Mouse (Mus musculus): ENCODE results near the gene Tbc1d4. TPM values are rescaled to one million over a fixed set of nuclear protein-coding genes. Genes with fewer than 3 reads are reported as not detected.

The Tbc1d4 gene
- total RNA-seq, 2 experiments from 2014 or later = 8.8 to 9.8 TPM

DNA sequence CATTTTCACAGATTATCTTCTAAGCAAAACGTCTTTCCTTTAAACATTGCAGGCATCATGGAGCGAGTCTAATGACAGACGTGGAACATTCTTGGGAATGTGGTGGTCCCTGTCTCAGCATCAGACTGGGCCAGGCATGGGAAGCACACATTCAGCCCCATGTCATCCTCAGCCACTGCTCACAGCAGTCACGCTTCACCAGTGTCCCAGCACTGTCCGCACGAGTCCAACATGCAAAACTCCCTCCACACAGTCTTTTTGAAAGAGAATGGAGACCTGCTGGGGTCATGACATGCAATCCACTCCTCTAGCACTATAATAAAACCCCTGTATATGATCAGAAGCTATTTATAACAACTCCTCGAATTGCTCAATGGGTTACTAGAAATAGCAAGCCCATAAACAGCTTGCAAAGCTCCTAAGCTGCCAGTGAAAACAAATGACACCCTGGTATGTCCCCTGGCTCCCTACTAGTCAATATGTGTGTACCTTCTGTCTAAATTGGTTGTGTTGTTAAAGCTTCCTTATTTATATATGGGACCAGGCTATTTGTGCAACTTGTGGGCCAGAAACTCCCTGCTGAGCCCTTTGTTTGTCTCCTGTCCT is 76.8 kb downstream of the Tbc1d4 start:
- no peak for DNase-seq (ENCODE audit: low spot score in 2 of 2)

DNA sequence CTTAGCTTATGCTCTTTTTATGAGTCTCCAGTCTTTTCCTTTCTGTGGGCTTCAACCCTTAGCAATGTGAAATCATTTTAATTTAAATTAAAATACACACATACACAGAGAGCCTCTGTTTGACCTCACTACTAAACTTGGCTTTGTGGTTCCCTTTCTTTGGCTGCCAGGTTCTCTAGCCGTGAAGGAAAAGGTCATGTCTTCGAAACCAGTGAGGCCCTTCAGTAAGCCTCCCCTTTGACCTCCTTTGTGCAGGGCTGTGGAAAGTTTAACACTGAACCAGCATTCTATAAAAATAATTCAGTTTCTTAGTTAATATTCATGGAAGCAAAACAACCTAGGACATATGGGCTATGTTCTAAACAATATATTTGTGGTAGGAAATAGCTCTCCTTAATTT is 78.5 kb downstream of the Tbc1d4 start:
- DNase-seq (ENCODE audit: low spot score in 2 of 2) = no peak

DNA sequence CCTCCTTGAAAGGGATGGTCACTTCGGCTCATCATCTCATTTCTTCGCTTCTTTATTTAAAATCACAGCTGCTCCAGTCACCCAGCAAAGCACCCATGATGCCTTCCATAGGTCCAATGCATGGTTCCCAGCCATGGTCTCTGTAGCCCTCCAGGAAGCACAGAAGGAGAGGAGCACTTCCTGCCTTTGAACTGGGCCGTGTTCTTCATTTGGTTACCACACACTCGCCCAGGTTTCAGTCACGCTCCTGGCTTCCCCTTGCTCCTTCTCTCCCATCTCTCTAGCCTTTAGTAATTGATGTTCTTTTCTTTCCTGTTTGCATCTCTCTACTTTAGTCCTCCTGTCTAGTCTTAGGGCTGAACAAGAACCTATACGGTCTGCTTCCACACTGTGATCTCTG is 79.8 kb downstream of the Tbc1d4 start:
- no peak for DNase-seq (ENCODE audit: low spot score in 2 of 2)

DNA sequence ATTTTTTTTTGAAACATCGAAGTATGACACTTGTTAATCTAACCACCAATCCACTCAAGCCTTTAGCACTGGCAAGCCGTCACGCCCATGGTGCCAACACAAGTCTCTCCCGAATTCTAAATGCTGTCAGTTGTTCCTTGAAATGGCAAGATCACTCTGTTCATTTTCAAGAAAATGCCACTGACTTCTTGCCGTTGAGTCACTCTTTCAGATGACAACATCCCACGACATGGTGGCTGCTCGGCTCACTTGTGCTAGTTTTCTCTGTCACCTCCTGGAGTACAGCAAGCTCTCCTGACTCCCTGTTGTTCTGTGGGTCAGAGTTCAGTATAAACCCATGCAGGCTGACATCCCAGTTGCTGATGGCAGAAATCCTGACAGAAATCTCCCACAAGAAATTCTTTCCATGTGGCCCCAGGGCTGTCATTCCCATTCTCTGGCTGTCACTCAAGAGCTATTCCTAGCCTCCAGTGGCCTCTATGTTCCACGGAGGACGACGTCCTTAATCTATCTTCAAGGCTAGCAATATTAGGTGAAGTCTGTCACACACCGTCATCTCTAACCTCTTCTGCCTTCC is 81.5 kb downstream of the Tbc1d4 start:
- peak in 1 of 2 experiments; percentile 24 for DNase-seq (ENCODE audit: low spot score in 2 of 2)

DNA sequence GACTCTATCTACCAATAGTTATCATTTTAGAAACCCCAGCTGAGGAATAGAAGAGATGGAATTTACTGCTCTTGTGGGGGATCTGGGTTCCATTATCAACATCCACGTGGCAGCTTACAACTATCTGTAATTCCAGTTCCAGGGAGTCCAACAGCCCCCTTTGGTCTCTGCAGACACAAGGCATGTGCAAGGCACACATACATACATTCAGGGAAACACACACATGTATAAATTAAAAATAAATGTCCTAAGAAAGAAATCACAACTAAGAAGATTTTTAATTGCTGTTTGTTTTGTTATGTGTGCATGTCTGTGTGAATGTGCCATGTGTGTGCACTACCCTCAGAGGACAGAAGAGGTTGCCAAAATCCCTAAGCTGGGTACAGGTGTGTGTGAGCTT is 82.5 kb downstream of the Tbc1d4 start:
- no peak for DNase-seq (ENCODE audit: low spot score in 2 of 2)

DNA sequence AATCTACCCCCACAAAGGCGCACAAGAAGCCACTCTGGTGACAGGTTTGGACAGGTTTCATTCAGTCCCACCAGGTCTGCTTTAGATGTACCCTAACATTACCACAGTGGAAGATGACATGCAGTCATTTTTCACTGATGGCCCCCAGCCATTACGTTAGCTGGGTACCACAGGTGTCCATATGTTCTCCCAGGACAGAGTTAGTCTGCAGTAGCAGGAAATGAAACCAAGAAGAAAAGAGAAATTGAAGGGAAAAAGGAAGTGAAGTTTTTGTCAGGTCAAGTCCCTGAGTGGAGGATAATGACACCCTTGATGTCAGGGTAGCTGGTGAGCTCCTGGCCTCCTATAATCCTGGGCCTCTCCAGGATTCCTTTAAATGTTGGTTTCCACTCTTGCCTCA is 89.0 kb downstream of the Tbc1d4 start:
- no peak for DNase-seq (ENCODE audit: low spot score in 2 of 2)

DNA sequence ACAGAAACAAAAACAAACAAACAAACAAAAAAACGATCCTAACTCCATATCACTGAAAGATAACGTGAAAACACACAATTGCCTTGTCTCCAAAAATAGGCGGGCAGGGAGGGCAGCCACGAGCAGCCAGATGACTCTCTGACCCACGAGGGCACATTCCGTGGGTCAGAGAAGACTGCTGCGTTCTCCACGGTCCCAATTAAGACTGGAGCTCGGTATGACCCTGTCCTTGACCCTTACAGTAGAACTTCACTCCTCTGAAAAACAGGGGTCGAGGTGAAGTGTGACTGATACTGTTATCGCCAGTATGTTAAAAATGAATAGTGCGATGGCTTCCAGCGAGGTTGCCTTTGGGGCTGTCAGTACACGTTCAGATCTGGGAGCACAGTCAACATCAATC is 90.7 kb downstream of the Tbc1d4 start:
- DNase-seq (ENCODE audit: low spot score in 2 of 2) = no peak

DNA sequence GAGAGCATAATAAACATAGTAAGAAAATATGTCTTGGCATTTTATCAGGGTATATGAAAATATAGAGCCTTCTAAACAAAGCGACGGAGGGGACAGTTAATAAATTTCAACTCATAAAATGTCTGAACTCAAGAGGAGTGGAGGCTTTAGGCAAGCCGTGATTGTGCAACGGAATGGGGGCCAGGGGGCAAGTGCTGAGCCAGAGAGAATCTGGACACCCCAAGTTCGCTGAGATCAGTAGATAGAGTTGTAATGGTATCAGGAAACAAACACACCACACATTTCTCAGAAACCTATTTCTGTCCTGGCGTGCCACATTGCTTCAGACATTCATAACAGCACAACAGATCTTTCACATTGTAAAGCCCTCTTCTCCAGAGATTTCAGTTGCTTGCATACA is 91.2 kb downstream of the Tbc1d4 start:
- no peak for DNase-seq (ENCODE audit: low spot score in 2 of 2)

DNA sequence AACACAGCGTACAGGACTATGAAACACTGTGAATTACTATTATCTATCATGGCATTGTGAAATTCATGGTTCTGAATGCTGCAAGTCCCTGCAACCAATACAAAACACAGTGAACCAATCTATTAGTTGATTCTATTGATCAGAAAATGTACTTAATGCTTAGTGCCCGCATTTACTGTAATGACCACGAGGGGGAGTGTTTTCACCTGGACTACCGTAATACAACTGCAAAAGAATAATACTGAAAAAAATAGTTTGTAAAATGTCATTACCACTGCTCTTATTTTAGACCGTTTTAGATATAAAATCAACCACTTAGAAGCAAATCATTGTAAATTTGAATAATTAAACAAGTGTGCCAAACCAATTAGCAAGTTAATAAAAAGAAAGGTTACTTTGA is 91.7 kb downstream of the Tbc1d4 start:
- peak in 1 of 2 experiments; percentile 73 for DNase-seq (ENCODE audit: low spot score in 2 of 2)

DNA sequence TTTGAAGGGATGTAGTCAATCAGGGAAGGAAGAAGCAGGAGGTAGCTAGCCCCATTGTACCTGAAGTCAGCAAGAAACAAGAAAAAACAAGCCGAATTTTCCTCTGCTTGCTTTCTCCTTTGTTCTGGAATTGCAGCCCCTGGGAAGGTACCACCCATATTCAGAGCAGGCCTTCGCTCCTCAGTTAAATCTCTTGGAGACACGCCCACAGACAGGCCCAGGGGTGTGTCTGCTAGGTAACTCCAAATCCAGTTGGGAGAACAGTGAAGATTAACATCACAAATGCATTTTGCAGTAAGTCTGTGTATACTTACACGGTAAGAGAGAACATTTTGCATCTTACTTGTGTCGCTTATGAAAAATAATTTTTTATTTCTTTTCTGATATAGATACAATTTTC is 92.1 kb downstream of the Tbc1d4 start:
- no peak for DNase-seq (ENCODE audit: low spot score in 2 of 2)

DNA sequence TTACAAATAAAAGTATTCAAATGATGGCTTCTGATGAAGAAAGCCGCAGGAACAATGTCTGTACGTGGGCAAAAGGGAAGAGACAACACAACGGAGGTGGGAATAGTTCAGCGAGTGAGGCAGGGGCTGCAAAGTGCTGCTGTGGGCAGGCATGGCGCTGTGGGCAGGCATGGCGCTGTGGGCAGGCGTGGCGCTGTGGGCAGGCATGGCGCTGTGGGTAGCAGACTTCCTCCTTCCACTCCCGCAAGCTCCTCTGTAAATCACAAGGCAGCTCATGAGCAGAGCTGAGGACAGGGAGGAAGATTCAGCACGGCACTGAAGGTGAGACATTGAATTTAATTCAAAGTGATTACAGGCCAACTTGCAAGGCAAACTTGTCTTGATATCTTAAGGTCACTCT is 93.0 kb downstream of the Tbc1d4 start:
- DNase-seq (ENCODE audit: low spot score in 2 of 2) = no peak

DNA sequence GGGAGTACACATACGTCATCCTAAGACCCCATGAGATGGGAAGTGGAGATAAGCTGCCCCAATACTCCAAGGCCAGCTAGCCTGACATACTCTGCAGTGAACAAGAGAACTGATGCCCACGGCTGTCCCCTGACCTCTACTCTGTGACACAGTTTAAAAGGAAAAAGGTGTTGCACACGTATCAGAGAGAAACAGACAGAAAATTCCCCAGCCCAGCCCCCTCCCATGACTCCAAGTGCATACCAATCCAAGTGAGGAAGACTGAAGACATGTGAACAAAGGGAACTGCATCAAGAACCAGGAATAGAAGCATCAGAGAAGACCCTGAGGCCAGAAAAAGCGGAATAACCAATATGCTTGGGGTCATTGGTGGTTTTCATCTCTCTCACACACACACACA is 93.7 kb downstream of the Tbc1d4 start:
- no peak for DNase-seq (ENCODE audit: low spot score in 2 of 2)

DNA sequence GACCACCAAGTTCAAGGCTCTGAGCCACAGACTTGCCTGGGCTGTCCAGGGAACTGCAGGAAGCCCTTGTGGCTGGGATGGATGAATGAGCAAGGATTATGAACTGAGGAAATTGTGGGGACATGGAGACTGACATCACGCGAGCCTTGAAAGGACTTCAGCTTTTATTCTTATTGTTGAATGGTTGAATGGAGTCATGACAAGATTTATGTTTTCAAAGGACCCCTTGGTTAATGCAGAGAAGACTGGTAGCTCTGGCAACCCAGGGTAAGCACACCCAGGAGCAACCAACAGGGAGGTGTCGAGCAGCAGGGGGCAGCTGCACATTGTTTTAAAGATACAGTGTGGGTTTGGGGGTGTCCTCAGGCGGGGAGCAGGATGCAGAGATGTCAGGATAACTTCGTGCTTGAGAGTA is 94.4 kb downstream of the Tbc1d4 start:
- no peak for DNase-seq (ENCODE audit: low spot score in 2 of 2)

DNA sequence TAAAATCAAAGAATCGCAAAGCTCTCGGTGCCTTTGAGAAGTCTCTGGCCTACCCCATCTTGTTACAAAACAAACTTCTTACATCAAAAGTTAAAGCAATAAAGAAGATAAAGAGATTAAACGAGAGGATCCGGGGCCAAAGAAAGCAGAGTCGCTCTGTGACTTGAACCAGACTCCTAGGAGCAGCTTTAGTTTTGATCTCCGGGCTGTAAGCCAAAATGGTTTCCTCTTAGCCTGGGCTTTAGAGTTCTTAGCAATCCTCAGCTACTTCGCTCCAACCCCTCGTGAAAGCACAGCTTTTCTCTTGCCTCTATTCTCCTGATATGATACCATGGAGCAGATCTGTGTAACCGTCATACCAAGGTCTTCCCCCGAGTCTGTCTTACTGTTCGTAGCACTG is 95.8 kb downstream of the Tbc1d4 start:
- no peak for DNase-seq (ENCODE audit: low spot score in 2 of 2)

DNA sequence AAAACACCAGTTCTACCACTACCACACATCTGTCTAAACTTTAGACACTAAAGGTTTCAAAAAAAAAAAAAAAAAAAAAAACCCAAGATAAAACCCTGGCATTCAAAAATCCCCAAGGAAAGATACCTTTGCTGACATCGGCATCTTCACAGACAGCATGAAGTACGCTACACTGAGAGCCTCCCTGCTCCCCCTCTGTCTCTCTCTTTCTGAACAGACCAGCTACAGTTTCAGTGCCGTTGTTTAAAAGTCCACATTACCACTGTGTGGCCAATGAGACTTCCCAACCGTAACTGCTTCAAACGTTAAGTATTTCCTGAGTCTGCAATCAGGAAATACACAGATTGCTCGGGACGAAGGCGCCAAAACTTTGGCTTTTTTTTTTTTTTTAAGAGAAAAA is 97.6 kb downstream of the Tbc1d4 start:
- no peak for DNase-seq (ENCODE audit: low spot score in 2 of 2)

DNA sequence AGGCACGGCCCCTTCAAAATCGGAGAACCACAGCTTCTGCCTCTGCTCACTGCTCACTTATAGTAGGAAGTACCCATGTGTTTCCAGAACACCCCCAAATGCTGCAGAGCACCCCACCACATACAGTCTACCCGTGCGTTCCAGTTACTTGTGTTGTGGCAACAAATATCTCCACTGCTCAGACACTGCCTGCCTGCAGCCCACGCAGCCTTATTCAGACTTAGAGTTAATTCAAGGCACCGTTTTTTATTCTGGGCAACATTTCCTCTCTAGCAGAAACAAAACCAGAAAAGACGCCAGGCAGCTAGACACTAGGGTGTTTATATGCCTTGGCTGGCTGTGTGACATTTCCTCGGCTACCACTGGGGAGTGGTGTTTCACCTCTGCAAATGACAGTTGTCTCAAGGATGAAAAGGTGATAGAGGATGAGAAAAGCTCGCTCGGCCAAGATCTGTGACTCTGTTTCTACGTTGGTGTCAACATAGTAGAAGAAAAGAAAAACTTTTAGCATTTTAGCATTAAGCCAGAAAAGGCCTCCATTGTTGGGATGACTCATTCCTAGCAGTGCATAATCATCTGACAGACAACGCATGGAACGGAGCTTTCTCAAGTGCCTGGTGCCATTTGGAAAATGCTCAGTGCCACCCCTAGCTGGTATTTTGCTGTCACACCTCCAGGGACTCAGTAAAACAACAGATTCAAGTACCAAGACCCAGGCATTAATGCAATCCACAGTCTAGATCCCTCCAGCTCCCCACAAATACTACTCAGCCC is 98.3 kb downstream of the Tbc1d4 start:
- DNase-seq (ENCODE audit: low spot score in 2 of 2) = peak; percentile 7 to 45

DNA sequence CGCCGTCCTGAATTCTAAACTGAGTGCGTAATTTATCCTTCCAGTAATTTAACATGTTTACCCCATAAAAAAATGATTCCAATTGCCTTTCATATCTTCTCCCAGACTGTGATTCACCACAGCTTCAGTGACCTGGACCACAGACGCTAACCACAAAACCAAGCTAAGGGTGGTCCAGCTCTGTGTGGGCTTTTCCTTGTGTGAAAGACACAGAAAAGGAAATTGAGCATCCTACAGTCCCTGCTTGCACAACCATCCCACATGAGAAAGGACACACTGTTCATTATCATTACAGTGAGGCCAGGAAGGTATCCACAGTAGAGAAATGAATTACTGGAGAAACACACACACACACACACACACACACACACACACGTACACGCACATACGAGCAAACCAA is 99.2 kb downstream of the Tbc1d4 start:
- DNase-seq (ENCODE audit: low spot score in 2 of 2) = no peak

DNA sequence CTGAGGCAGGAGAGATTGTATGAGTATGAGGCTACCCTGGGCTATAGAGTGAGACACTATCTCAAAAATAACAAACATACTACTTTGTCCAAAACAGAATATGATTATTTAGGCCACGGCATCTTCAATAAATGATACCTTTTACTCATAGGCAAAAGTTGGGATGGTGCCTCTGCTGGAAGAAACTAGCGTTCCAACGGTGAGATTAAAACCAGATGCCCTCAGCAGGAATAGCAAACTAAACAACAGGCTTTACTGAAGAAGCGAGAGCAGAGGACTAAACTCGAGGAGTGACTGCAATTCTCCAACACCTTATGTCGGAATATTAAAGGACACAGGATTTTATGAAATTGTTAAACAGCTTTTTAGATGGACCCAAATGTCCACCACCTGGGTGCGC is 101.0 kb downstream of the Tbc1d4 start:
- no peak for DNase-seq (ENCODE audit: low spot score in 2 of 2)

DNA sequence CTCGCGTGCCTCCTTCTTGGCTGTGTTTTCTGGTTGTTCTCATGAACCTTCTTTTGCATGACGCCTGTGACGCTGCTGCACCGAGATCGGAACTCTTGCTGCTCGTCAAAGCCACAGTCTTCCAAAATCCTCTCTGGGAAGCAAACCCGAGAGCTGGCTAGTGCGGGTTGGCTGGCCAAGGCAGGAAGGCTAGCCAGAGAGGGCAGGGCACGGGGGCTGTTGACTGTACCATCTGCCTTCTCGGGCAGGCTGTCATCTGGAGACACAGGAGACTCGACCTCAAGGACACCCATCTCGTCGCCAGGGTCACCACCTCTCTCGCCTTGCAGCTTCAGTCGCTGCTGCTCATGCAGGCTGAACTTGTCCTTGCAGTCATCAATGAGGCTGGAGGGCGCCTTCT is 101.8 kb downstream of the Tbc1d4 start:
- DNase-seq (ENCODE audit: low spot score in 2 of 2) = no peak

DNA sequence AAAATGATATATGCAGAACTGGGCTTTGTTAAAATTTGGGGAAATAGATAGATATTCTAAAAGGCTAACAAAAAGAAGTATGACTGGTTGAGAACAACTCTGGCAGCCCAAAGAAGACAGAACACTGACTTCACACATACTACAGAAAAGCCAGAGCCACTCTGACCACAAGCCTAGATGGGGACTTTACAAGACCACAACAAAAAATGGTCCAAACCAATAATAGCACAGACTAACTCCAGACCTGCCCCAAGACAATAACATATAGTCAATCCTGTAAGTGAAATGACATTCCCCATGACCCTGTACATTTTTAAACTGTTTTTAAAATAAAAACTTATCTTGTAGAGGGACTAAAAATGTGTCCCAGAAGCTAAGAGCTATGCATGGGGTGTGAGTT is 103.2 kb downstream of the Tbc1d4 start:
- no peak for DNase-seq (ENCODE audit: low spot score in 2 of 2)

DNA sequence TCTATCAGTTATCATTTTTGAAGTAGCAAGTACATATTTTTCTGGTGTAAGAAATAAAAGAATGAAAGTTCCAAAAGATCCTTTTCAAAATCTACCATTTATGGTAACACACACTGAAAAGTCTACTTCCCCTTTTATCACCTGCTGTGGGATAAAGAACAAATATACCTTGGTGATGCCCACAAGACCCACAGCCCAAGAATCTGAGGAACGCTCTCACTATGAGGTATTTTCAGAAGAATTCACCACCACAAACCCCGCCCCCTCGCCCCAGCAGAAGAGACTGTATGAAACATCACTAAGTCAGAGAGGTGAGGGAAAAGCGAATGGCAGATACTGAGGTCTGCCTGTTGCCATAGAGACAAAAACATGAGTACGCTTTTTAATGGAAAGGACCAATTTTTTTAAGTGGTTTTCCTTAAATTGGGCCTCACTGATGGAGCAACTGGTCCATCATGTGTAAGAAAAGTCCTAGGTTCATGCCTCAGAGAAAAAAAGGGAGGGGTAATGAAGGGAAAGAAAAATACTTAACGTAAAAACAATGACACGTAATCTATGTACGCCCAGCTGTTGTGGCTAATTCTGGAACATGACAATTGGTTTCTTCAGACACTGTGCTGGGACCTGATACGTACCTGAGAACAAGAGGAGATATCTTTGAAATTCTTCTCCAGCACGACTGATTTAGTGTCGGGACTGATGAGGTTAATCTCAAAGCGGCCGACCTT is 104.4 kb downstream of the Tbc1d4 start:
- DNase-seq (ENCODE audit: low spot score in 2 of 2) = no peak
